ENCODE assay signal across 15 mouse cellular contexts in the genomic region with DNA sequence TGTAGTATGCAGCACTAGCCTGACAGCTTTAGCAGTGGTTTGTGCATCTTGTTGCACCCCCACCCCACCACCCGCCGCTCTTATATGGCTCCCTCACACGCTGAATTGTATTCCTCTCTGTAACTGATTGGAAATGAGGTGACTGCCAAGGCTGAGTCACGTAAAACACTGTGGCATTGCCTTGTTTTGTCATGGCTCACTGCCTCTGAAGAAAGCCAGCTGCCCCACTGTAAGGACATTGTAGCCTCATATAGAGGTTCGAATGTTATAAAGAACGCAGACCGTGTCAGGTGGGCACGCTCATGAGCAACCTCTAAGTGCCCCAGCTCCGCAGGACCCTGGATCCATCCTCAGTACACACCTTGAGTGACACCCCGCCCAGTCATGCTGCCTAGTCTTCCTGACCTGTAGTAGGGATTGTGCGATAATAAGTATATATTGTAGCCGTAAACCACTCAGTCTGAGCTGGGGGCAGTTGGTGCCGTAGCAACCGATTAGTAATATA.
DNase-seq lines count a peak whose midpoint lies in the region; ATAC-seq lines count a peak whose summit lies in the region.
"Had no signal": no experiment of that assay in that cellular context is flagged by ENCODE, and none has a peak within 500 bp of the region (broad histone marks: within the 10 kb centered on the region; RNA-seq: fewer than 3 reads in every experiment).

No protein-coding gene starts in this region.

- no peak overlapping the region for H3K4me2 ChIP-seq in kidney, embryonic 14.5 days (replicated peaks; ENCODE audit: low read depth, low read length)
- H3K4me2 ChIP-seq in hindbrain, embryonic 12.5 days (replicated peaks), result no peak overlapping the region
- H3K4me2 ChIP-seq: embryonic facial prominence, embryonic 15.5 days; midbrain, embryonic 12.5 days had no signal

- peak; percentile 57 for ATAC-seq in kidney, embryonic 14.5 days (ENCODE audit: low FRiP score, low TSS enrichment)
- peak; percentile 68 for ATAC-seq in hindbrain, embryonic 12.5 days (ENCODE audit: low FRiP score)

- no peak overlapping the region for H3K27ac ChIP-seq in kidney, embryonic 14.5 days (ENCODE audit: low read depth, low read length)
- H3K27ac ChIP-seq in hindbrain, embryonic 12.5 days, result no peak overlapping the region
- H3K27ac ChIP-seq: embryonic facial prominence, embryonic 15.5 days; gastrocnemius, adult 2 months; limb, embryonic 10.5 days; midbrain, embryonic 12.5 days had no signal

- H3K4me3 ChIP-seq in kidney, embryonic 14.5 days (ENCODE audit: low read length), result no peak overlapping the region
- no peak overlapping the region for H3K4me3 ChIP-seq in hindbrain, embryonic 12.5 days
- H3K4me3 ChIP-seq: embryonic facial prominence, embryonic 15.5 days; gastrocnemius, adult 2 months; limb, embryonic 10.5 days; midbrain, embryonic 12.5 days had no signal

- WGBS in kidney, embryonic 14.5 days, result 55% methylated on average over 14 of the region's 14 CpGs
- 69% methylated on average over 14 of the region's 14 CpGs for WGBS in hindbrain, embryonic 12.5 days

- H3K4me1 ChIP-seq in kidney, embryonic 14.5 days (ENCODE audit: control insufficient read depth, insufficient read depth, low read length), result no peaks in the 10 kb centered on the region
- H3K4me1 ChIP-seq in hindbrain, embryonic 12.5 days, result peaks cover 3% of the 10 kb centered on the region; the same call in 1 of the 2 replicates
- H3K4me1 ChIP-seq: embryonic facial prominence, embryonic 15.5 days; limb, embryonic 10.5 days; midbrain, embryonic 12.5 days had no signal

- DNase-seq in kidney, adult 9 months, result no peak
- DNase-seq in right cerebral cortex, adult 2 months (ENCODE audit: low spot score in 2 of 2), result peak; percentile 16 to 40
- DNase-seq in right cerebral cortex, postnatal 36 days (ENCODE audit: low spot score in 2 of 2), result no peak
- DNase-seq in retina, embryonic 14.5 days (ENCODE audit: low spot score), result peak; percentile 29
- DNase-seq in MN1 (ENCODE audit: low spot score), result no peak
- no peak for DNase-seq in thymus, postnatal 4 days
- DNase-seq: gastrocnemius, adult 2 months; kidney, adult 8-10 months; lung, adult 18-20 months; right cerebral cortex, postnatal 4 days had no signal

- H3K27me3 ChIP-seq in kidney, embryonic 14.5 days (ENCODE audit: control insufficient read depth, insufficient read depth, low read length), result no peaks in the 10 kb centered on the region
- H3K27me3 ChIP-seq in hindbrain, embryonic 12.5 days, result no peaks in the 10 kb centered on the region
- H3K27me3 ChIP-seq: embryonic facial prominence, embryonic 15.5 days; midbrain, embryonic 12.5 days had no signal

- H3K9me3 ChIP-seq in kidney, embryonic 14.5 days (ENCODE audit: control insufficient read depth, low read length), result no peaks in the 10 kb centered on the region
- H3K9me3 ChIP-seq in hindbrain, embryonic 12.5 days (replicated peaks), result no peaks in the 10 kb centered on the region; the same call in 1 of the 2 replicates
- H3K9me3 ChIP-seq: embryonic facial prominence, embryonic 15.5 days; limb, embryonic 10.5 days; midbrain, embryonic 12.5 days had no signal

- H3K9ac ChIP-seq in kidney, embryonic 14.5 days (ENCODE audit: low read depth, low read length), result no peak overlapping the region
- H3K9ac ChIP-seq in hindbrain, embryonic 12.5 days, result no peak overlapping the region
- H3K9ac ChIP-seq: embryonic facial prominence, embryonic 15.5 days; midbrain, embryonic 12.5 days had no signal

- H3K36me3 ChIP-seq in kidney, embryonic 14.5 days (ENCODE audit: control insufficient read depth, insufficient read depth, low read length), result no peaks in the 10 kb centered on the region
- no peaks in the 10 kb centered on the region for H3K36me3 ChIP-seq in hindbrain, embryonic 12.5 days
- H3K36me3 ChIP-seq: embryonic facial prominence, embryonic 15.5 days; limb, embryonic 10.5 days; midbrain, embryonic 12.5 days had no signal

Comparison
In these comparisons a context has a peak if more than half of its experiments do, and no peak if none do; other contexts are left out.
1. DNase-seq: peak in right cerebral cortex, adult 2 months (2 of 2) and retina, embryonic 14.5 days (single experiment); none in kidney, adult 9 months (single experiment), right cerebral cortex, postnatal 36 days (0 of 2), MN1 (single experiment) and thymus, postnatal 4 days (single experiment).